Mouse (Mus musculus) left cerebral cortex, adult 11 months (tissue): Measurements from ENCODE around the gene Mxra7.

Experiments
- DNase-seq: peaks from one replicate; pipeline ENCODE4 v3.0.0; 2022; ENCODE audit warnings: low spot score

The Mxra7 gene

GRCm38 (mm10) chr11:116775407-116775806 lies 52.4 kb downstream of the Mxra7 start, which contains the start of gene St6galnac1:
St6galnac1 (minus strand) TSS chr11:116775507.
- no peak for DNase-seq

GRCm38 (mm10) chr11:116773205-116773604 lies 54.6 kb downstream of the Mxra7 start:
- DNase-seq = no peak

- DNase-seq = no peak
Observed at GRCm38 (mm10) chr11:116769873-116770272, 58.0 kb downstream of the Mxra7 start.

GRCm38 (mm10) chr11:116764946-116765345 lies 62.9 kb downstream of the Mxra7 start:
- no peak for DNase-seq

- no peak for DNase-seq
Observed at GRCm38 (mm10) chr11:116764346-116764745, 63.5 kb downstream of the Mxra7 start.

- no peak for DNase-seq
Observed at GRCm38 (mm10) chr11:116755191-116755590, 72.7 kb downstream of the Mxra7 start.

- no peak for DNase-seq
Observed at GRCm38 (mm10) chr11:116753674-116754470, 74.0 kb downstream of the Mxra7 start.
